Mouse (Mus musculus) hindbrain, embryonic 11.5 days (tissue): ENCODE measurements at regions not wholly inside any gene's neighbourhood (a gene's known extent, or its start where the extent isn't known, plus 50 kb on each side); places are given as distances from the start of the nearest gene placed in this dataset.

Source experiments
- ATAC-seq: fragments of 200-750 bp; cut with Nextera tagmentation; 2 replicates; pipeline ENCODE4 v1.8.0; 2017; ENCODE audit warnings: mild to moderate bottlenecking, moderate TSS enrichment, moderate library complexity; ENCODE audit not compliant: low FRiP score
- DNase-seq: peaks from one replicate; pipeline ENCODE4 v3.0.0-alpha.2; 2015; ENCODE audit warnings: low spot score
- H3K27ac ChIP-seq: fragments of 300-500 bp; sonication (generic); 2 replicates; pipeline ENCODE4 v1.5.1; 2014; ENCODE audit warnings: mild to moderate bottlenecking, low read depth, low read length
- H3K27me3 ChIP-seq: fragments of 300-500 bp; sonication (generic); 2 replicates; pipeline ENCODE4 v1.6.1; 2014; ENCODE audit warnings: mild to moderate bottlenecking, low read length, moderate library complexity, mixed read lengths; ENCODE audit not compliant: control insufficient read depth, insufficient read depth
- H3K36me3 ChIP-seq: fragments of 300-500 bp; sonication (generic); 2 replicates; pipeline ENCODE4 v1.6.1; 2014; ENCODE audit warnings: mild to moderate bottlenecking, low read length, moderate library complexity, mixed read lengths; ENCODE audit not compliant: control insufficient read depth, insufficient read depth
- H3K4me1 ChIP-seq: fragments of 300-500 bp; sonication (generic); replicated peaks from 2 replicates; pipeline ENCODE4 v1.6.1; 2014; ENCODE audit warnings: low read length, mixed read lengths; ENCODE audit not compliant: control insufficient read depth, insufficient read depth
- H3K4me2 ChIP-seq: fragments of 300-500 bp; sonication (generic); replicated peaks from 2 replicates; pipeline ENCODE4 v1.6.1; 2014; ENCODE audit warnings: mild to moderate bottlenecking, low read depth, low read length
- H3K4me3 ChIP-seq: fragments of 300-500 bp; sonication (generic); 2 replicates; pipeline ENCODE4 v1.5.1; 2014; ENCODE audit warnings: low read depth, low read length
- H3K9ac ChIP-seq: fragments of 300-500 bp; sonication (generic); 2 replicates; pipeline ENCODE4 v1.6.1; 2014; ENCODE audit warnings: low read depth, low read length
- H3K9me3 ChIP-seq: fragments of 300-500 bp; sonication (generic); 2 replicates; pipeline ENCODE4 v1.6.1; 2016; ENCODE audit warnings: low read length; ENCODE audit not compliant: control insufficient read depth
- WGBS: fragments of 180-500 bp; shearing (Covaris S2); extraction: QIAGEN DNeasy Blood & Tissue Kit; methylation state at CpG from one replicate; pipeline ENCODE4 v1.1.7; 2014; 5-methylcytosine and 5-hydroxymethylcytosine counted together

GRCm38 (mm10) chr12:7192591-7192990, 784.9 kb upstream of the Apob start:
- no peaks in the 10 kb centered on the region for H3K4me1 ChIP-seq
- H3K27ac ChIP-seq = no peak overlapping the region
- H3K4me2 ChIP-seq = no peak overlapping the region
- DNase-seq (no peak), ATAC-seq (no peak)
- H3K27me3 ChIP-seq = no peaks in the 10 kb centered on the region
- WGBS = 89% methylated on average over 3 of the region's 3 CpGs
- H3K9me3 ChIP-seq = no peaks in the 10 kb centered on the region
- no peak overlapping the region for H3K4me3 ChIP-seq
- H3K9ac ChIP-seq = no peak overlapping the region
- no peaks in the 10 kb centered on the region for H3K36me3 ChIP-seq

- H3K27ac ChIP-seq = no peak overlapping the region
- H3K36me3 ChIP-seq = no peaks in the 10 kb centered on the region
- ATAC-seq = no peak
- H3K4me2 ChIP-seq = no peak overlapping the region
- H3K27me3 ChIP-seq = no peaks in the 10 kb centered on the region
- H3K9me3 ChIP-seq = no peaks in the 10 kb centered on the region
- DNase-seq = no peak
- H3K4me3 ChIP-seq = no peak overlapping the region
- H3K9ac ChIP-seq = no peak overlapping the region
- H3K4me1 ChIP-seq = no peaks in the 10 kb centered on the region
These were observed 779.4 kb upstream of the Apob start for GRCm38 (mm10) chr12:7198098-7198497.

- WGBS = 93% methylated on average over 1 of the region's 1 CpGs
- H3K27me3 ChIP-seq = no peaks in the 10 kb centered on the region
- DNase-seq (no peak), ATAC-seq (no peak)
- H3K4me3 ChIP-seq = no peak overlapping the region
- no peak overlapping the region for H3K9ac ChIP-seq
- no peaks in the 10 kb centered on the region for H3K4me1 ChIP-seq
- H3K4me2 ChIP-seq = no peak overlapping the region
- H3K9me3 ChIP-seq = no peaks in the 10 kb centered on the region
- H3K27ac ChIP-seq = no peak overlapping the region
- no peaks in the 10 kb centered on the region for H3K36me3 ChIP-seq
These were observed 776.6 kb upstream of the Apob start for GRCm38 (mm10) chr12:7200879-7201278.

- DNase-seq (no peak), ATAC-seq (no peak)
- WGBS = 83% methylated on average over 6 of the region's 6 CpGs
- Histone ChIP-seq H3K27me3 (no peaks in the 10 kb centered on the region), H3K27ac (no peak overlapping the region), H3K4me2 (no peak overlapping the region), H3K4me3 (no peak overlapping the region), H3K9ac (no peak overlapping the region), H3K9me3 (no peaks in the 10 kb centered on the region), H3K36me3 (no peaks in the 10 kb centered on the region), H3K4me1 (no peaks in the 10 kb centered on the region)
These were observed 761.8 kb upstream of the Apob start for GRCm38 (mm10) chr12:7215686-7216085.

- H3K4me3 ChIP-seq = no peak overlapping the region
- H3K27ac ChIP-seq = no peak overlapping the region
- DNase-seq = no peak
- H3K4me2 ChIP-seq = no peak overlapping the region
- H3K36me3 ChIP-seq = no peaks in the 10 kb centered on the region
- H3K4me1 ChIP-seq = no peaks in the 10 kb centered on the region
- no peaks in the 10 kb centered on the region for H3K27me3 ChIP-seq
- H3K9me3 ChIP-seq = no peaks in the 10 kb centered on the region
- no peak overlapping the region for H3K9ac ChIP-seq
- no peak for ATAC-seq
- 69% methylated on average over 3 of the region's 3 CpGs for WGBS
These were observed 759.9 kb upstream of the Apob start for GRCm38 (mm10) chr12:7217499-7217898.

- Histone ChIP-seq H3K9ac (no peak overlapping the region), H3K27ac (no peak overlapping the region), H3K27me3 (no peaks in the 10 kb centered on the region), H3K4me2 (no peak overlapping the region), H3K36me3 (no peaks in the 10 kb centered on the region), H3K4me3 (no peak overlapping the region), H3K9me3 (no peaks in the 10 kb centered on the region), H3K4me1 (no peaks in the 10 kb centered on the region)
- ATAC-seq = no peak
- WGBS = 71% methylated on average over 2 of the region's 2 CpGs
- DNase-seq = no peak
These were observed 749.3 kb upstream of the Apob start for GRCm38 (mm10) chr12:7228124-7228523.

- 70% methylated on average over 9 of the region's 9 CpGs for WGBS
- ATAC-seq = no peak
These were observed 748.8 kb upstream of the Apob start for GRCm38 (mm10) chr12:7228541-7229225.

GRCm38 (mm10) chr12:7250324-7250723, 727.1 kb upstream of the Apob start:
- H3K4me2 ChIP-seq = no peak overlapping the region
- no peaks in the 10 kb centered on the region for H3K36me3 ChIP-seq
- no peaks in the 10 kb centered on the region for H3K27me3 ChIP-seq
- no peak overlapping the region for H3K4me3 ChIP-seq
- H3K27ac ChIP-seq = no peak overlapping the region
- H3K4me1 ChIP-seq = no peaks in the 10 kb centered on the region
- H3K9me3 ChIP-seq = no peaks in the 10 kb centered on the region
- no peak overlapping the region for H3K9ac ChIP-seq
- DNase-seq = no peak
- ATAC-seq = no peak

More at GRCm38 (mm10) chr12:7228541-7229225, 748.8 kb upstream of the Apob start:
- H3K27me3 ChIP-seq = no peaks in the 10 kb centered on the region
- H3K9ac ChIP-seq = no peak overlapping the region
- H3K4me2 ChIP-seq = no peak overlapping the region
- no peaks in the 10 kb centered on the region for H3K36me3 ChIP-seq
- no peaks in the 10 kb centered on the region for H3K4me1 ChIP-seq
- no peak for DNase-seq
- H3K27ac ChIP-seq = no peak overlapping the region
- H3K4me3 ChIP-seq = no peak overlapping the region
- H3K9me3 ChIP-seq = no peaks in the 10 kb centered on the region

GRCm38 (mm10) chr12:7270587-7270986, 706.9 kb upstream of the Apob start:
- Histone ChIP-seq H3K27me3 (no peaks in the 10 kb centered on the region), H3K36me3 (no peaks in the 10 kb centered on the region), H3K9me3 (no peaks in the 10 kb centered on the region), H3K4me1 (no peaks in the 10 kb centered on the region), H3K27ac (no peak overlapping the region), H3K9ac (no peak overlapping the region), H3K4me3 (no peak overlapping the region), H3K4me2 (no peak overlapping the region)
- WGBS = 90% methylated on average over 1 of the region's 1 CpGs
- DNase-seq (no peak), ATAC-seq (no peak)
